Mouse (Mus musculus) intestine, embryonic 14.5 days (tissue): ENCODE measurements around the gene Nceh1. TPM values are rescaled to one million over a fixed set of nuclear protein-coding genes. Genes with fewer than 3 reads are reported as not detected.

Experiments
- ATAC-seq: fragments of 200-750 bp; cut with Nextera tagmentation; replicated peaks from 2 replicates; pipeline ENCODE4 v1.8.0; 2017; ENCODE audit warnings: low read depth, moderate number of reproducible peaks, moderate TSS enrichment, moderate library complexity; ENCODE audit not compliant: low FRiP score, low TSS enrichment
- DNase-seq: peaks from one replicate; pipeline ENCODE4 v3.0.0-alpha.2; 2018; ENCODE audit warnings: low spot score
- H3K27ac ChIP-seq: fragments of 300-500 bp; sonication (generic); 2 replicates; pipeline ENCODE4 v1.5.1; 2014; ENCODE audit warnings: low read depth, mild to moderate bottlenecking, control low read depth
- H3K27me3 ChIP-seq: fragments of 300-500 bp; sonication (generic); replicated peaks from 2 replicates; pipeline ENCODE4 v1.6.1; 2014; ENCODE audit warnings: low read length, control low read depth; ENCODE audit not compliant: control insufficient read depth, insufficient read depth
- H3K36me3 ChIP-seq: fragments of 300-500 bp; sonication (generic); 2 replicates; pipeline ENCODE4 v1.6.1; 2014; ENCODE audit warnings: low read length, control low read depth; ENCODE audit not compliant: control insufficient read depth, insufficient read depth
- H3K4me1 ChIP-seq: fragments of 300-500 bp; sonication (generic); replicated peaks from 2 replicates; pipeline ENCODE4 v1.6.1; 2014; ENCODE audit warnings: low read length, control low read depth, mixed read lengths; ENCODE audit not compliant: control insufficient read depth, insufficient read depth
- H3K4me2 ChIP-seq: fragments of 300-500 bp; sonication (generic); 2 replicates; pipeline ENCODE4 v1.6.1; 2014; ENCODE audit warnings: low read length
- H3K4me3 ChIP-seq: fragments of 300-500 bp; sonication (generic); 2 replicates; pipeline ENCODE4 v1.5.1; 2014; ENCODE audit warnings: low read depth, low read length, control low read depth, mixed read lengths
- H3K9ac ChIP-seq: fragments of 300-500 bp; sonication (generic); 2 replicates; pipeline ENCODE4 v1.6.1; 2014; ENCODE audit warnings: mild to moderate bottlenecking, low read length
- H3K9me3 ChIP-seq: fragments of 300-500 bp; sonication (generic); 2 replicates; pipeline ENCODE4 v1.6.1; 2016; ENCODE audit warnings: low read length, control low read depth; ENCODE audit not compliant: control insufficient read depth
- whole genome bisulfite sequencing: fragments of 180-500 bp; shearing (Covaris S2); extraction: QIAGEN DNeasy Blood & Tissue Kit; methylation state at CpG from one replicate; pipeline ENCODE4 v1.1.7; 2014; 5-methylcytosine and 5-hydroxymethylcytosine counted together
- polyA plus RNA-seq: library from polyadenylated mRNA; unstranded; fragments of >200 nt; fragmentation: Nextera tagmentation; extraction: Ambion mirVana; gene quantifications from 2 replicates; pipeline ENCODE4 v1.2.1, GENCODE M21; 2014

Nceh1 gene
- polyA plus RNA-seq, 1 experiment from 2014 or later, result 6.5 TPM

DNA sequence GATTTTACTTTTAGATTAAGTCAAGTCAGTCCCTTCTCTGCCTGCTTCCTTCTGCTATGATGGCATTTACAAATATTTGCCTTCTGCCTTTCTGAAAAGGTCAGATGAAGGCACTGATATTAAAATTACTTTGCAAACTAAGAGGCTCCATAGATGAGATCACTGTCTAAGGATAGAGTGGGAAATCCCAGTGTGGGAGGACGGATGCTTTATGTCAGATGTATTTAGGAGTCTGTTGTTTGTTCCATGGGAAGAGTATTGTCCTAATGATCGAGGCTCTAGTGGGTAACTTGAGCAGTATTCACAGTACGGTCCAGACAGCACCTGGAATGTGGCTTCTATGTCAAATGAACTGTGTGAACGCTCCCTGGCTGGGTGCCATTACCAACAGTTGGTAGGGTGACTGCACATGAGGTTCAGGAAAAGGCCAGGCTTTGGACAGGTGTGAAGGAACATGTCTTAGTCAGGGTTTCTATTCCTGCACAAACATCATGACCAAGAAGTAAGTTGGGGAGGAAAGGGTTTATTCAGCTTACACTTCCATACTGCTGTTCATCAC is 143.9 kb downstream of the Nceh1 start:
- Histone ChIP-seq H3K36me3 (no peaks in the 10 kb centered on the region), H3K27ac (no peak overlapping the region), H3K4me2 (no peak overlapping the region), H3K4me3 (no peak overlapping the region), H3K9ac (no peak overlapping the region), H3K4me1 (no peaks in the 10 kb centered on the region), H3K27me3 (no peaks in the 10 kb centered on the region), H3K9me3 (no peaks in the 10 kb centered on the region)
- DNase-seq (no peak), ATAC-seq (no peak)
- WGBS, result 65% methylated on average over 4 of the region's 4 CpGs

GRCm38 (mm10) chr3:27330706-27331105 is 147.9 kb downstream of the Nceh1 start:
- no peak overlapping the region for H3K4me2 ChIP-seq
- no peak overlapping the region for H3K9ac ChIP-seq
- H3K9me3 ChIP-seq, result no peaks in the 10 kb centered on the region
- no peaks in the 10 kb centered on the region for H3K27me3 ChIP-seq
- H3K4me1 ChIP-seq, result no peaks in the 10 kb centered on the region
- WGBS, result 91% methylated on average over 5 of the region's 5 CpGs
- ATAC-seq (no peak), DNase-seq (no peak)
- no peaks in the 10 kb centered on the region for H3K36me3 ChIP-seq
- no peak overlapping the region for H3K4me3 ChIP-seq
- H3K27ac ChIP-seq, result no peak overlapping the region

Other genes starting within 250 kb of the Nceh1 start
- 55.9 and 66.2 TPM in 2 replicates for gene Ect2, start 29.1 kb upstream of the Nceh1 start, polyA plus RNA-seq
- 0.36 and 0.41 TPM in 2 replicates for gene Tnfsf10, start 134.1 kb downstream of the Nceh1 start, polyA plus RNA-seq
- gene Ghsr, start 188.4 kb downstream of the Nceh1 start, polyA plus RNA-seq, result not detected in 2 replicates